Mouse (Mus musculus) spleen, adult 2 months (tissue): ENCODE data around the gene P2ry2. TPM values are rescaled to one million over a fixed set of nuclear protein-coding genes. Genes with fewer than 3 reads are reported as not detected.

Source experiments
- DNase-seq, 2 experiments: peaks; one replicate each; pipeline versions ENCODE4 v3.0.0 to v3.0.0-alpha.2; 2012 to 2021; ENCODE audit warnings: low spot score in 2 of 2, low read depth in 1 of 2
- H3K27ac ChIP-seq: fragments of 200-500 bp; 2 replicates; pipeline ENCODE4 v1.5.1; 2012; ENCODE audit warnings: low read length, inconsistent platforms; ENCODE audit not compliant: insufficient read depth
- H3K27me3 ChIP-seq: fragments of 200-500 bp; 2 replicates; pipeline ENCODE4 v1.6.1; 2012; ENCODE audit warnings: mild to moderate bottlenecking, moderate library complexity, low read length, inconsistent platforms; ENCODE audit not compliant: control insufficient read depth, insufficient read depth
- H3K36me3 ChIP-seq: fragments of 200-500 bp; 2 replicates; pipeline ENCODE4 v1.6.1; 2012; ENCODE audit warnings: mild to moderate bottlenecking, low read length, inconsistent platforms; ENCODE audit not compliant: control insufficient read depth, insufficient read depth
- H3K4me1 ChIP-seq: fragments of 200-500 bp; 2 replicates; pipeline ENCODE4 v1.6.1; 2011; ENCODE audit warnings: inconsistent platforms; ENCODE audit not compliant: control insufficient read depth, insufficient read depth, insufficient read length
- H3K4me3 ChIP-seq: fragments of 200-500 bp; 2 replicates; pipeline ENCODE4 v1.5.1; 2011; ENCODE audit warnings: mild to moderate bottlenecking, inconsistent platforms; ENCODE audit not compliant: insufficient read depth, insufficient read length; ENCODE audit errors: extremely low read depth
- CTCF ChIP-seq: fragments of 200-500 bp; IDR thresholded peaks from 2 replicates; pipeline ENCODE4 v1.5.1; 2011; ENCODE audit warnings: mild to moderate bottlenecking, inconsistent platforms; ENCODE audit not compliant: insufficient read depth, insufficient read length, insufficient replicate concordance; ENCODE audit errors: extremely low read depth
- POLR2A ChIP-seq: fragments of 200-500 bp; IDR thresholded peaks from 2 replicates; pipeline ENCODE4 v1.6.1; 2011; ENCODE audit warnings: low read depth, low read length, inconsistent platforms
- WGBS: fragments of 180-500 bp; shearing (Covaris S2); methylation state at CpG from one replicate; pipeline ENCODE4 v1.1.7; 2018; 5-methylcytosine and 5-hydroxymethylcytosine counted together
- polyA plus RNA-seq: library from polyadenylated mRNA; depleted of rRNA; stranded (reverse); fragments of >200 nt; gene quantifications from 2 replicates; pipeline ENCODE4 v1.2.3, GENCODE M21; 2012

P2ry2 gene
- polyA plus RNA-seq, 1 experiment: 7.7 TPM

DNA sequence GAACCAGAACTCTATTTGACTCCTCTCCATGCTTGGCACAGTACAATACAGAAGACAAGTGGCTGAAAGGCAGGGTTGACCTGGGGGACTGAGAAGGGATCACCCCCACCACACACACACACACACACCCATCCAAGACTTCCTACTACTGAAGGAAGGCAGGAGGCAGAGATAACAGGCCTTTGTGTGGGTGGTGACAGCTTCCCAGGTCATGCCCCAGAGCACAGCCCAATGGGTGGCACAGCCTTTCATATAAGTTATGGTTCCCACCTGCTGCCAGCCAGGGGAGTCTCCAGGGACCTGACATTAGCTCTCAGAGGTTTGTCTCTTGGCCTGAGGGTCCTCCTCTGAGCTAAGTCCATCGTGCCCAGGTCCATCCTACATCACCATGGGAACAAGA lies 15.5 kb downstream of the P2ry2 start:
- H3K4me3 ChIP-seq: no peak overlapping the region
- no peak overlapping the region for H3K27ac ChIP-seq
- 79% methylated on average over 1 of the region's 1 CpGs for WGBS
- no peaks in the 10 kb centered on the region for H3K27me3 ChIP-seq
- no peak for TF ChIP-seq POLR2A
- DNase-seq: no peak
- no peaks in the 10 kb centered on the region for H3K36me3 ChIP-seq
- no peaks in the 10 kb centered on the region for H3K4me1 ChIP-seq

DNA sequence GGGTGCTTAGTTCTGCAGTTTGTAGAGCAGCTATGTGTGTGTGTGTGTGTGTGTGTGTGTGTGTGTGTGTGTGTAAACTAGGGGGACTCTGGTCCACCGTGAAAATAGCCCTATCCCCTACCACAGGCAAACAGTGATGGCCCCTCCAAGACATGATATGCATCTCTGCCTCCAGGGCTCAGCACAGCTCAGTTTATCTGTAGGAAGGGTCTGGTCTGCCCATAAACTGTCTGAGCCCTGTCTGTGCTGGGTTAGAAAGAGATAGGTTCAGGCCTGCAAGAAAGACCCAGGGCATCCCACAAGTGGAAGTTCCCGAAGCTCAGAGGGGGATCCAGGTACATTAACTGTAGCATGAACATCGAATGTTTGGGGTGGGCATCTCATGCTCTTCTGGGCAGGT lies 16.7 kb downstream of the P2ry2 start:
- Histone ChIP-seq H3K4me3 (no peak overlapping the region), H3K27ac (no peak overlapping the region), H3K27me3 (no peaks in the 10 kb centered on the region), H3K36me3 (no peaks in the 10 kb centered on the region), H3K4me1 (no peaks in the 10 kb centered on the region)
- 72% methylated on average over 3 of the region's 3 CpGs for WGBS
- TF ChIP-seq CTCF (no peak), POLR2A (no peak)
- no peak for DNase-seq

DNA sequence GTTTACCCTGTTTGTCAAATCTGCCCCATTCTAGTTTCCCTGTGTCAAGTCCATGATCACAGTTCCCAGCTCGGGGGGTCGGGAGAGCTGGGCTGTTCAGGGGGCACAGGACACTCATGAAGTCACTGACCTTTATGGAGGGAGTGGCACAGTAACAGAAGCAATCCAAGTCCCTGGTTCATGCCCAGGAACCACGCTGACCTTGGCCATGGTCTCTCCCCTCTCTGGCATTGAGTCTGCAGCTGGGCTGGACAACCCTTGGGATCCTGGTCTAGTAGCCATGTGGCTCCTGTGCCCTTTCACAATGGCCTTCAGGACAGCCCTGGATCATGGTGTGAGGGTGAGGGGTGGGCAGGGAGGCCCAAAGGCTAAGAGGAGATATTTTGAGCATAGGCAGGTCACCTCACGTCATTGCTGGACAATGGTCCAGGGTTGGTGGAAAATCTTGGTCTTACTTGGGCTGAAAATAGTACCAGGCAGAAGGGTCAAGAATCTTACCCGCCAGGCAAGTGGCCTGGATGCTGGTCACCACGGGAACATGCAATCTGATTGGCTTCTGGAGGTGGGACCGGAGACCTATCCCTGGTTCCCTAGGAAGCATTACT lies 17.3 kb downstream of the P2ry2 start:
- H3K4me1 ChIP-seq: no peaks in the 10 kb centered on the region
- no peak for TF ChIP-seq CTCF
- TF ChIP-seq POLR2A: no peak
- H3K36me3 ChIP-seq: no peaks in the 10 kb centered on the region
- 88% methylated on average over 7 of the region's 7 CpGs for WGBS
- DNase-seq: no peak
- no peaks in the 10 kb centered on the region for H3K27me3 ChIP-seq
- H3K4me3 ChIP-seq: no peak overlapping the region
- no peak overlapping the region for H3K27ac ChIP-seq

DNA sequence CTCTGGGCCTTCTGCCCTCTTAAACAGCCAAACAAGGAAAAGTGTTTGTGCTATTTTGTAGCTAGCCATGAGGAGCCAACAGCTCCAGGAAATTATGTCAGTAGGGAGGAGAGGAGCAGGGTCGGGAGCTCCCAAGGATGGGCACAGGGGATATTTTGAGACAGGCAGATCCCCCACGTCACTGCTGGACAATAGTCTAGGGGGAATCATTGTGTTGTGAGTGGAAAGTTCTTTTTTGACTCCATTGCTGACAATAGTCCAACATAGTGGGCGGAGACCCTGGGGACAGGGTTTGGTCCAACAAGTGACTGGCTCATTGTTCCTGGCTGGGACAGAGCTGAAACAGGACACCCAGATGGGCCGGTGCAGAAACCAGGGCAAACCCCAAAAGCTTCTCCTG lies 19.5 kb downstream of the P2ry2 start:
- Histone ChIP-seq H3K4me1 (no peaks in the 10 kb centered on the region), H3K27me3 (no peaks in the 10 kb centered on the region), H3K27ac (0 out of 2 replicates have a peak overlapping the region, but pooled peaks have one; percentile 17), H3K4me3 (no peak overlapping the region), H3K36me3 (no peaks in the 10 kb centered on the region)
- TF ChIP-seq POLR2A: no peak
- DNase-seq: no peak
- 84% methylated on average over 4 of the region's 4 CpGs for WGBS

DNA sequence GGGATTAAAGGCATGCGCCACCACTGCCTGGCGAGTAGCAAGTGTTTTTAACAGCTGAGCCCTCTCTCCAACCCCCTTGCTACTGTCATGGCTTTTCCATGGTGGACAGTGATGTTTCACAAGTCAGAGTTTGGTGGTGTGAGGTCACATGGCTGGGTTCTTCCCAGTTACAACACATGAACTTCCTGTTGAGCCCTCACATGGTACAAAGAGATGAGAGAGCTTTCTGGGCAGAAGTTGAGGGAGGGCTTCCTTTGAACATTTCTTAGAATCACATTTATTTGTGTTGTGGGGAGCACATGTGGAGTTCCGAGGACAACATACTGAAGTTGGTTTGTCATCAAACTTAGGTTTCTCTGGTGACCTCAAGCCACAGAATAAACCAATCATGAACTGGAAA lies 20.7 kb downstream of the P2ry2 start:
- 72% methylated on average over 3 of the region's 3 CpGs for WGBS
- no peak for DNase-seq
- no peak for TF ChIP-seq POLR2A
- no peak for TF ChIP-seq CTCF
- H3K27ac ChIP-seq: no peak overlapping the region
- no peaks in the 10 kb centered on the region for H3K27me3 ChIP-seq
- no peak overlapping the region for H3K4me3 ChIP-seq
- H3K4me1 ChIP-seq: no peaks in the 10 kb centered on the region
- H3K36me3 ChIP-seq: no peaks in the 10 kb centered on the region

DNA sequence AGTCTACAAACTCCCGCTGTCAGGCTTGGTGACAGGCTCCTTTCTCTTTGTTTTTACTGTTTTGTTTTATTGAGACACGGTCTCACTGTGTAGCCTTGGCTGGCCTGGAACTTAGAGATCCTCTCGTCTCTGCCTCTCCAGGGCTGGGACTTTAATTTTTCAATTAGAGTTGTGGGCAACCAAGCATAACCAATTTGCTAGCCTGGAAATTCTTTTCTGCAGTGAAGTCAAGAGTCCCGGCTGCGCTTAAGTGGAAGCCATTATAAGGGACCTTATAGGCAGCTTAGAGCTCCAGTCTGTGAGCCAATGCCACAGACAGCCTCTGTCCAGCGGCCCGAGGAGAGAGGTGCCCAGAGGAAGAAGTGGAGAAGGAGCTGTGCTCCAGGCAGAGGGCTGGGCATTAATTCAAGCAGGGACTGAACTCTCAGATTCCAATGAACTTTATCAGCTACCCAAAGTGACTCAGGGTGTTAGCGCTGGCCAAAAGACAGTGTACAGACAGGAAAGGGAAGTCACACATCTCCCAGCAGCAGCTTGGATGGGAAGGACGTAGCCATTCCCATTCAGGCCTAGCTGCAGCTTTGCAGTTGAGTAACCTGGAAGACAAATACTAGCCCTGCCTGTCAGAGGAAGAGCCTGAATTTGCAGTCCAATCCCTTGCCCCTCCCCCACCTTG lies 21.9 kb downstream of the P2ry2 start:
- H3K4me3 ChIP-seq: no peak overlapping the region
- TF ChIP-seq POLR2A (no peak), CTCF (no peak)
- no peak for DNase-seq
- no peak overlapping the region; the same call in 1 of the 2 replicates for H3K27ac ChIP-seq
- H3K4me1 ChIP-seq: no peaks in the 10 kb centered on the region
- H3K36me3 ChIP-seq: no peaks in the 10 kb centered on the region
- H3K27me3 ChIP-seq: no peaks in the 10 kb centered on the region
- 68% methylated on average over 9 of the region's 9 CpGs for WGBS

DNA sequence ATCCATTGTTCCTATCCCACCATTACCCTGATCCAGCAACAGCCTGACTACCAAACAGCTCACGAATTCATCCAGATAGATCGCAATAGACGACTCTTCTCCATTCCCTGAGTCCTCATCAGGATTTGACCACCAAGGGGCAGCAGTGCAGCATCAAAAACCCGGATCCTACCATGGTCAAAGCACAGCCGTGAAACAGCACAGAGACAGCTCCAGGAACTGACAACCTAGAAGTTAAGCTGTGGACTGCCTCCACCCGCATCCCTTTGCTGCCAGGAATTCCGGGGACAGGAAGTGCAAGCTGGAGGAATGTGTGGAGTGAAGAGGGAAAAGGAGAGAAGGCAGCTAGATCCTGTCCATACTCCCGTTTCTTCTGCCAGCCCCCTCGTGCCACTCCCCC lies 24.6 kb downstream of the P2ry2 start:
- TF ChIP-seq POLR2A: no peak
- TF ChIP-seq CTCF: peak; percentile 61; the same call in 1 of the 2 replicates
- Histone ChIP-seq H3K27me3 (no peaks in the 10 kb centered on the region), H3K4me1 (no peaks in the 10 kb centered on the region), H3K36me3 (no peaks in the 10 kb centered on the region), H3K4me3 (no peak overlapping the region), H3K27ac (no peak overlapping the region)
- 25% methylated on average over 9 of the region's 9 CpGs for WGBS
- DNase-seq: peak; percentile 41 to 55
